Mouse (Mus musculus): ENCODE results near the gene Actg1. TPM values are rescaled to one million over a fixed set of nuclear protein-coding genes. Genes with fewer than 3 reads are reported as not detected.

Gene Actg1
- polyA plus RNA-seq, 1 experiment, result 951 TPM

DNA sequence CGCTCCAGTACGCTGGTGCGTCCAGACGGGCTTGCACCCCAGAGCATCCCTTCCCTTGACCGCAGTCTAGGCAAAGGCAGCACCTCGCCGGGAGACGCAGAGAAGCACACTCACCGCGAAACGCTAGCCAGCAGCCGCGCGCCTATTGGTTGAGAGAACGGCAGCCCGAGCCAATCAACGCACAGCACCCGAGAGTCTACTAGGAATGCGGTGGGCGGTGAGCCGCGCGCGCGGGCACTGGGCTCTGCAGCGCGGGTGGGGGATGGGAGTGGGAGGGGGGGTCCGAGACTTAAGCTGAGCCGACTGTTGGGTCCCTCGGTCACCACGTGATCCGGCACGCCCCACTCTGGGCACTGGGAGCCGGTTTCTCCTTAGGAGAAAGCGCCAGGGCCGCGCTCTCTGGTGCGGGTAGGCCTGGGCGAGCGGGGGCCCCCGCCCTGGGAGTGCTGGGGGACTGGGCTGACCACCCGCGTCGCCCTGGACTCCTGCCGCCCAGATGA is 37.5 kb downstream of the Actg1 start:
- TF ChIP-seq CTCF (IDR thresholded peaks at IDR 0.05; ENCODE audit: extremely low read depth, insufficient read depth, insufficient read length, insufficient replicate concordance), result no peak
- no peak for TF ChIP-seq POLR2A (IDR thresholded peaks at IDR 0.05; ENCODE audit: low read depth, low read length)
- under 1% methylated on average over 45 of the region's 45 CpGs for WGBS
- DNase-seq (ENCODE audit: low read depth in 1 of 2, low spot score in 2 of 2), result peak in 1 of 2 experiments; percentile 67
- Histone ChIP-seq H3K27ac (ENCODE audit: insufficient read depth, low read length) (no peak overlapping the region), H3K4me1 (ENCODE audit: control insufficient read depth, insufficient read depth, insufficient read length) (peaks cover 9% of the 10 kb centered on the region), H3K27me3 (ENCODE audit: control insufficient read depth, insufficient read depth, low read length) (peaks cover 10% of the 10 kb centered on the region; the same call in 1 of the 2 replicates), H3K36me3 (ENCODE audit: control insufficient read depth, insufficient read depth, low read length) (no peaks in the 10 kb centered on the region), H3K4me3 (ENCODE audit: extremely low read depth, insufficient read depth, insufficient read length) (peak overlapping the region; percentile 48; the same call in 1 of the 2 replicates)

DNA sequence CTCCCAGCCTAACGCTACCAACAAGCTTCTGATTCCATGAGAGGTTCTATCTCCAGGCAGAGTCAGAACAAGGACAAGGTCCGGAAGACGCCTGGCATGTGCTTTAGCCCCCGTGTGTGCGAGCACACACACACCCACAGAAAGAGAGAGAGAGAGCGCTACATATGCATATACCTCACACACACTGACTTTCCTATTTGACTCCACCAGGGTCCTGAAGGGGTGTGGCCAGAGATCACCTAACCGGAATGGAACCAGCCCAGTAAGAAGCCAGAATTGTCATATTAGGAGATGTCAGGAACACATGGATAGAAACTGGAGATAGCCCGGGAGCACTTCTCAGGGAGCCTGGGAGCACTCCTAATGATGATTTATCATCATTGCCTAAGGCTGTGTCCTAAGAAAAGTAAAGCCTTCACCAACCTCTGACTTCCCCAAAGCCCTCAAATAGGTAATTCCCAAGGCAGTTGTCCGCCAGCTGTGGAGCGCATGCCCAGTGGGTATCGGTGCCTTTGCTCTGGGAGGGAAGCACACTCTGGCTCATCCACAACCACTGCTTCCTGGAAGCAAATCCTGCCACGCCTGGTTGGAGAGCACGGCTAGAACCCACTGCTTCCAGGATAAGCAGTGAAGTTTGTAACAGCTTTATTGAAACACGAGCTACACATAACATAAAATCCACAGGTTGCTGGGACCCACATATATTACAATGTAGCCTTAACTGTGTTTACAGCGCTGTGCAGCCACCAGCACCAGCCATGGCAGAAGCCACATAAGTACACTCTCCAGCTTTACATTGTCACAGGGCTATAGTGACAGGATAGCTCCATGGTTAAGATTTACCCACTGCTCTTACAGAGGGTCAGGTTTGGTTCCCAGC is 39.7 kb downstream of the Actg1 start:
- DNase-seq (ENCODE audit: low read depth in 1 of 2, low spot score in 2 of 2), result no peak
- peaks cover 8% of the 10 kb centered on the region; the same call in 1 of the 2 replicates for H3K27me3 ChIP-seq (ENCODE audit: control insufficient read depth, insufficient read depth, low read length)
- H3K36me3 ChIP-seq (ENCODE audit: control insufficient read depth, insufficient read depth, low read length), result no peaks in the 10 kb centered on the region

DNA sequence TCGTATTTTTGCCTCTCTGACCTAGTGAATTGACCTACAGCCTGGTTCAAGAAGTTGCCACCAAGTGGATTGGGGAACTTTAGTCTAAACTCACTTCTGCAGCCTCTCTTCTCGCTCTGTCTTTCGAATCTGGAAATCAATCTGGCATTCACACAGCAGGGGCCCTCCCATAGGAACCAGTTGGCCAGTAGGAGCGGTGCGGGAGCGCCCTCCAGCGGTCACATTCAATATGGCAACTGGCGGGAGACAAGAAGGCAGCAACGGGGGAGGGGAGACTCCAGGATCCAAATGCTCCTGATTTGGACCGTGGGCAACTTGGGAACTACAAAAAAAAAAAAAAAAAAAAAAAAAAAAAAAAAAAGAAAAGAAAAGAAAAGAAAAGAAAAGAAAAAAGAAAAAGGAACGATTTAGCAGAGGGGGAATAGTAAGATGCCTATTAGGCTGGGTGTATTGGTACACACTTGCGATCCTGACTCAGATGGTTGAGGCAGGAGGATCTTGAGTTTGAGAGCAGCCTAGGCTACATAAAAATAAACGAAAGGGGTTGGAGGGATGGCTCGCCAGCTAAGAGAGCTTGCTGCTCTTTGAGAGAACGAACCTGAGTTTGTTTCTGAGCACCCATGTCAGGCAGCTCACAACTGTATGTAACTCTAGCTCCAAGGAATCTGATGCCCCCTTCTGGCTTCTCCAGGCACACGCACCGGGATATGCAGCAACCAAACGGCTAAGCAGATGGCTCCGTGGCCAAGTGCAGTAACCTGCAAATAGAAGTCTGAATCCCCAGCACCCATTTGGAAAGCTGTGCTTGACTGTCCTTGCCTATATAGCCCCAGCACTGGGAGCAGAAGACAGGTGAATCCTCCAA is 40.5 kb downstream of the Actg1 start:
- DNase-seq (ENCODE audit: low read depth in 1 of 2, low spot score in 2 of 2), result peak; percentile 45 to 82
- Histone ChIP-seq H3K27me3 (ENCODE audit: control insufficient read depth, insufficient read depth, low read length) (peaks cover 8% of the 10 kb centered on the region; the same call in 1 of the 2 replicates), H3K36me3 (ENCODE audit: control insufficient read depth, insufficient read depth, low read length) (no peaks in the 10 kb centered on the region), H3K27ac (ENCODE audit: insufficient read depth, low read length) (no peak overlapping the region), H3K4me3 (ENCODE audit: extremely low read depth, insufficient read depth, insufficient read length) (no peak overlapping the region), H3K4me1 (ENCODE audit: control insufficient read depth, insufficient read depth, insufficient read length) (peaks cover 9% of the 10 kb centered on the region)
- TF ChIP-seq CTCF (IDR thresholded peaks at IDR 0.05; ENCODE audit: extremely low read depth, insufficient read depth, insufficient read length, insufficient replicate concordance) (peak; percentile 94), POLR2A (IDR thresholded peaks at IDR 0.05; ENCODE audit: low read depth, low read length) (no peak)
- 8% methylated on average over 19 of the region's 19 CpGs for WGBS

More for the DNA sequence above, 39.7 kb downstream of the Actg1 start:
- WGBS, result 57% methylated on average over 15 of the region's 15 CpGs
- peaks cover 9% of the 10 kb centered on the region for H3K4me1 ChIP-seq (ENCODE audit: control insufficient read depth, insufficient read depth, insufficient read length)
- H3K4me3 ChIP-seq (ENCODE audit: extremely low read depth, insufficient read depth, insufficient read length), result no peak overlapping the region
- TF ChIP-seq CTCF (IDR thresholded peaks at IDR 0.05; ENCODE audit: extremely low read depth, insufficient read depth, insufficient read length, insufficient replicate concordance) (no peak), POLR2A (IDR thresholded peaks at IDR 0.05; ENCODE audit: low read depth, low read length) (no peak)
- H3K27ac ChIP-seq (ENCODE audit: insufficient read depth, low read length), result no peak overlapping the region

DNA sequence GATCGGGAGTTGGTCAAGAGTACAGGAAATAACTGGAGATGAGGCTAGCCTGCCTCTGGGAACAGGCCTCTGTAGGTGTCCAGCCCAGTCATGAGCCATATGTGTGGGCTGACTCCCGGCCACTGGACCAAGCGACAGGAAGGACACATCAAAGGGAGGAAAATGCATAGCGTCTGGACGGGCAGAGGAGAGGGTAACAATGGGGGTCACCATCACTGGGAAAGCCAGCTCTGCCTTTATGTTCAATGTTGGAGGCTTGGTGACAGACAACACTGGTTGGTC is 41.3 kb downstream of the Actg1 start:
- no peaks in the 10 kb centered on the region for H3K36me3 ChIP-seq (ENCODE audit: control insufficient read depth, insufficient read depth, low read length)
- no peak overlapping the region for H3K27ac ChIP-seq (ENCODE audit: insufficient read depth, low read length)
- H3K4me1 ChIP-seq (ENCODE audit: control insufficient read depth, insufficient read depth, insufficient read length), result peaks cover 9% of the 10 kb centered on the region
- WGBS, result 68% methylated on average over 5 of the region's 5 CpGs
- H3K4me3 ChIP-seq (ENCODE audit: extremely low read depth, insufficient read depth, insufficient read length), result no peak overlapping the region
- H3K27me3 ChIP-seq (ENCODE audit: control insufficient read depth, insufficient read depth, low read length), result peaks cover 8% of the 10 kb centered on the region; the same call in 1 of the 2 replicates
- DNase-seq (ENCODE audit: low read depth in 1 of 2, low spot score in 2 of 2), result no peak
- TF ChIP-seq CTCF (IDR thresholded peaks at IDR 0.05; ENCODE audit: extremely low read depth, insufficient read depth, insufficient read length, insufficient replicate concordance) (no peak), POLR2A (IDR thresholded peaks at IDR 0.05; ENCODE audit: low read depth, low read length) (no peak)

DNA sequence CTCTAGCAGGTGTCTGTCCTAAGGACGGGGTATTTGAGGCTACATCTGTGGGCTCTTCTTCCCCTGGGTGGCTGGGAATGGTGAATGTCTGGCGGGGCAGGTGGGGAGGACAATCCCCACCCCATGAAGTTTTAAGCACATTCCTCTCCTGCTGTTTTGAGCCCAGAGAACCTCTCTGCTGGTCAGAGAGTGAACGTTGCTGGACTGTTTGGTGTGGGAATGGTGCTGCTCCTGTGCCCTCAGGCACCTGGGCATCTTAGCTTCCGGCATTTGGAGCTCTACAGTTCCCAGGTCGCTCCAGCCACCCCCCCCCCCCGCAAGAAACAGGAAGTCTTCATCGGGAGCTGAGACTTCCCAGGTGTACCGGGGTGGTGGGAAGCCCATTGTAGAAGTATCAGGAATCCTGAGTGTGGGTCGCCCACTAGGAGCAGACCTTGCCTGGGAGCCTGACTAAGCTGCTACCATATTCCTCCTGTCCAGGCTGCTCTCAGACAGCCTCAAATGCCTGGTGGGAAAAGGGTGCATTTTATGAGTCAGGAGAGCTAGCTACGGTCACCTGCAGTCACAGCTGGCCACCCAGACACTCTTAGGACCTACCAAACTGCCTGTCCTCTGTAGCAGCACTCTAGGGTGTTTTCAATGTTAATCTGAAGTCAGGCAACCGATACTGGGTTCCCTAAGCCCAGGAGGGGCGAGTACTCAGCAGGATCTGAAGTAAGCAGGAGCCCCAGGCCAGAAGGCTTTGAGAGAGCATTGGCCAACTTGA is 41.8 kb downstream of the Actg1 start:
- Histone ChIP-seq H3K27me3 (ENCODE audit: control insufficient read depth, insufficient read depth, low read length) (peaks cover 8% of the 10 kb centered on the region; the same call in 1 of the 2 replicates), H3K4me1 (ENCODE audit: control insufficient read depth, insufficient read depth, insufficient read length) (peaks cover 9% of the 10 kb centered on the region), H3K27ac (ENCODE audit: insufficient read depth, low read length) (no peak overlapping the region), H3K4me3 (ENCODE audit: extremely low read depth, insufficient read depth, insufficient read length) (no peak overlapping the region), H3K36me3 (ENCODE audit: control insufficient read depth, insufficient read depth, low read length) (no peaks in the 10 kb centered on the region)
- TF ChIP-seq POLR2A (IDR thresholded peaks at IDR 0.05; ENCODE audit: low read depth, low read length), result no peak
- no peak for TF ChIP-seq CTCF (IDR thresholded peaks at IDR 0.05; ENCODE audit: extremely low read depth, insufficient read depth, insufficient read length, insufficient replicate concordance)
- DNase-seq (ENCODE audit: low read depth in 1 of 2, low spot score in 2 of 2), result no peak
- 72% methylated on average over 12 of the region's 12 CpGs for WGBS
